Mouse (Mus musculus): ENCODE results near the gene C9orf72.

DNA sequence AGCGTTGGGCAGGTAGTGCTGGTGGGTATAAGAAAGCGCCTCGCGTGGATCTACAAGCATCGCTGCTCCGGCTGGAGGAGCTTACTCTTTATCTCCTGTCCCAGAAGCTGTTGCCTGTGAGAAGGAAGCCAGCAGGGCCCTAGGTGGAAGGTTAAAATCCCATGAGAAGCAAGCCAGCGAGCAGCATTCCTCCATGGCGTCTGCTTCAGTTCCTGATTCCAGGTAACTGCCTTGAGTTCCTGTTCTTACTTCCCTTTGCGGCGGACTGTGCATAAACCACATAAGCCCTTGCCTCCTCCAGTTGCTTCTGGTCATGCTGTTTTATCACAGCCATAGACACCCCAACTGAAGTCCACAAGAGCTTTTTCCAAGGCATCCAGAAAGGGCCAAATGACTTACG, 68.2 kb downstream of the C9orf72 start:
- no peak for TF ChIP-seq GATA1 (IDR thresholded peaks at IDR 0.05; ENCODE audit: low read length)
- no peak for TF ChIP-seq TAL1 (IDR thresholded peaks at IDR 0.05; ENCODE audit: low read length)

All from erythroblast, embryonic 14.5 days (primary cell).